Mouse (Mus musculus): Measurements from ENCODE around the gene Mras.

DNA sequence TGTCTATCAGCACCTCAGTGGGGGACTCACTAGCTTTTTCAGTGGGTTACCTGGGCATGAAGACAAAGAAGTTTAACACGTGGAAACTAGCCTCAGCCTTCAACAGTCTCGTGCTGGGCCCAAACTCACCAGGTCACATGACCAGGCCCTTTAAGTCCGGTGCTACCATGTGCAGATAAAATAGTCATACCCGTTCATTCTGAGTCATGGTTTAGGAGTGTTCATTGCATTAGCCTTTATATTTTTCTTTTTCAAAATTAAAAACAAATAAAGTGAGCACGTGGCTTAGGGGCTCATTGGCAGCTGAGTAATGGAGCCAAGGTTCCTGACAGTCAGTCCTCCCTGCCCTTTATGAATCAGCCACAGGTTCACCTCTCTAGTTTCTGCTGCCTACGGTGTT lies 6.4 kb downstream of the Mras start:
- TF ChIP-seq CTCF (IDR thresholded peaks at IDR 0.05; ENCODE audit: low read depth) (no peak), EP300 (optimal IDR thresholded peaks at IDR 0.05) (no peak)
